In genomic region chr3:114031351-114032213, GRCm38 (mm10) we compare ENCODE assay signal across 8 mouse cellular contexts. TPM values are rescaled to one million over a fixed set of nuclear protein-coding genes. Genes with fewer than 3 reads are reported as not detected.
A peak's percentile ranks its signal among the peaks of the same experiment; 100 is the strongest.
DNase-seq lines count a peak whose midpoint lies in the region; ATAC-seq lines count a peak whose summit lies in the region.

No protein-coding gene starts in this region.

- 0 out of 2 replicates have a peak, but pooled peaks cover 3% of the 10 kb centered on the region for H3K4me1 ChIP-seq in kidney, embryonic 14.5 days (ENCODE audit: control insufficient read depth, insufficient read depth, low read length)
- peaks cover 7% of the 10 kb centered on the region for H3K4me1 ChIP-seq in embryonic facial prominence, embryonic 13.5 days
- H3K4me1 ChIP-seq in intestine, embryonic 16.5 days (ENCODE audit: control insufficient read depth, insufficient read depth, low read length) = no peaks in the 10 kb centered on the region
- H3K4me1 ChIP-seq in midbrain, embryonic 15.5 days = peaks cover 10% of the 10 kb centered on the region; the same call in 1 of the 2 replicates

- H3K9me3 ChIP-seq in kidney, embryonic 14.5 days (ENCODE audit: control insufficient read depth, low read length) = no peaks in the 10 kb centered on the region
- no peaks in the 10 kb centered on the region for H3K9me3 ChIP-seq in embryonic facial prominence, embryonic 13.5 days
- no peaks in the 10 kb centered on the region for H3K9me3 ChIP-seq in intestine, embryonic 16.5 days (ENCODE audit: control insufficient read depth, low read length)
- no peaks in the 10 kb centered on the region for H3K9me3 ChIP-seq in midbrain, embryonic 15.5 days

- ATAC-seq in kidney, embryonic 14.5 days (ENCODE audit: low FRiP score, low TSS enrichment) = peak; percentile 37
- peak; percentile 54; the same call in 1 of the 2 replicates for ATAC-seq in embryonic facial prominence, embryonic 13.5 days (ENCODE audit: insufficient number of reproducible peaks, insufficient read depth, low FRiP score, low TSS enrichment, low read depth)
- peak; percentile 75 for ATAC-seq in intestine, embryonic 16.5 days
- peak; percentile 50 for ATAC-seq in midbrain, embryonic 15.5 days (replicated peaks)
- no peak for ATAC-seq in CD4-positive, CD25-positive, alpha-beta regulatory T cell, adult 4 months

- no peaks in the 10 kb centered on the region for H3K36me3 ChIP-seq in kidney, embryonic 14.5 days (ENCODE audit: control insufficient read depth, insufficient read depth, low read length)
- H3K36me3 ChIP-seq in embryonic facial prominence, embryonic 13.5 days = no peaks in the 10 kb centered on the region
- no peaks in the 10 kb centered on the region for H3K36me3 ChIP-seq in intestine, embryonic 16.5 days (ENCODE audit: control insufficient read depth, insufficient read depth, low read length)
- no peaks in the 10 kb centered on the region for H3K36me3 ChIP-seq in midbrain, embryonic 15.5 days (replicated peaks)

- peak overlapping the region; percentile 92 for H3K4me2 ChIP-seq in kidney, embryonic 14.5 days (replicated peaks; ENCODE audit: low read depth, low read length)
- H3K4me2 ChIP-seq in embryonic facial prominence, embryonic 13.5 days = peak overlapping the region; percentile 88
- peak overlapping the region; percentile 75 for H3K4me2 ChIP-seq in intestine, embryonic 16.5 days (ENCODE audit: low read depth, low read length)
- H3K4me2 ChIP-seq in midbrain, embryonic 15.5 days = peak overlapping the region; percentile 97

- peak overlapping the region; percentile 5; the same call in 1 of the 2 replicates for H3K9ac ChIP-seq in kidney, embryonic 14.5 days (ENCODE audit: low read depth, low read length)
- peak overlapping the region; percentile 73 for H3K9ac ChIP-seq in embryonic facial prominence, embryonic 13.5 days
- H3K9ac ChIP-seq in intestine, embryonic 16.5 days (ENCODE audit: low read depth, low read length) = peak overlapping the region; percentile 34; the same call in 1 of the 2 replicates
- peak overlapping the region; percentile 63 for H3K9ac ChIP-seq in midbrain, embryonic 15.5 days

- H3K27me3 ChIP-seq in kidney, embryonic 14.5 days (ENCODE audit: control insufficient read depth, insufficient read depth, low read length) = no peaks in the 10 kb centered on the region
- H3K27me3 ChIP-seq in embryonic facial prominence, embryonic 13.5 days = no peaks in the 10 kb centered on the region
- H3K27me3 ChIP-seq in intestine, embryonic 16.5 days (replicated peaks; ENCODE audit: control insufficient read depth, insufficient read depth, low read length) = no peaks in the 10 kb centered on the region
- no peaks in the 10 kb centered on the region for H3K27me3 ChIP-seq in midbrain, embryonic 15.5 days (replicated peaks)

- peak overlapping the region; percentile 65 for H3K4me3 ChIP-seq in kidney, embryonic 14.5 days (ENCODE audit: low read length)
- peak overlapping the region; percentile 63 for H3K4me3 ChIP-seq in embryonic facial prominence, embryonic 13.5 days
- peak overlapping the region; percentile 63 for H3K4me3 ChIP-seq in intestine, embryonic 16.5 days (ENCODE audit: low read length)
- peak overlapping the region; percentile 79 for H3K4me3 ChIP-seq in midbrain, embryonic 15.5 days

- 1% methylated on average over 20 of the region's 21 CpGs for WGBS in kidney, embryonic 14.5 days
- WGBS in embryonic facial prominence, embryonic 13.5 days = under 1% methylated on average over 21 of the region's 21 CpGs
- 2% methylated on average over 21 of the region's 21 CpGs for WGBS in intestine, embryonic 16.5 days
- 1% methylated on average over 21 of the region's 21 CpGs for WGBS in midbrain, embryonic 15.5 days

- no peak for DNase-seq in kidney, adult 11 months
- DNase-seq in adrenal gland, postnatal 14 days = peak; percentile 20
- DNase-seq in ovary, postnatal 14 days (ENCODE audit: low spot score) = no peak

- no peak overlapping the region for H3K27ac ChIP-seq in kidney, embryonic 14.5 days (ENCODE audit: low read depth, low read length)
- H3K27ac ChIP-seq in embryonic facial prominence, embryonic 13.5 days = peak overlapping the region; percentile 63
- H3K27ac ChIP-seq in intestine, embryonic 16.5 days (ENCODE audit: low read length) = no peak overlapping the region
- peak overlapping the region; percentile 1; the same call in 1 of the 2 replicates for H3K27ac ChIP-seq in midbrain, embryonic 15.5 days

RNA-seq across cellular contexts. Expression of gene Col11a1, which starts 1.2 kb away (rescaled TPM):
- 5.0 and 7.8 TPM in 2 replicates for polyA plus RNA-seq in kidney, embryonic 14.5 days (2014; fragmentation: Nextera tagmentation; extraction: Ambion mirVana)
- 1.3 and 2.3 TPM in 2 replicates for total RNA-seq in adrenal gland, postnatal 14 days (2021)
- polyA plus RNA-seq in embryonic facial prominence, embryonic 13.5 days (2015; fragmentation: Nextera tagmentation; extraction: Ambion mirVana) = 69.1 and 83.3 TPM in 2 replicates
- 3.2 and 3.4 TPM in 2 replicates for polyA plus RNA-seq in intestine, embryonic 16.5 days (2015; fragmentation: Nextera tagmentation; extraction: Ambion mirVana)
- 8.8 and 12.5 TPM in 2 replicates for polyA plus RNA-seq in midbrain, embryonic 15.5 days (2015; fragmentation: Nextera tagmentation; extraction: Ambion mirVana)
- polyA plus RNA-seq in CD4-positive, CD25-positive, alpha-beta regulatory T cell, adult 4 months (2017; shearing (Covaris generic)) = not detected

Comparison
In these comparisons a context has a peak if more than half of its experiments do, and no peak if none do; other contexts are left out.
1. H3K27ac ChIP-seq: peak in embryonic facial prominence, embryonic 13.5 days (single experiment) and midbrain, embryonic 15.5 days (single experiment); none in kidney, embryonic 14.5 days (single experiment) and intestine, embryonic 16.5 days (single experiment).
2. H3K9ac ChIP-seq: peak in every context shown above with its lines; median percentile 73 in embryonic facial prominence, embryonic 13.5 days; 63 in midbrain, embryonic 15.5 days; 34 in intestine, embryonic 16.5 days; 5 in kidney, embryonic 14.5 days.
3. Peak in every context shown above with its lines, with median percentiles within 50 percentile points of each other: H3K4me2 ChIP-seq and H3K4me3 ChIP-seq.